Mouse (Mus musculus) liver, embryonic 14.5 days (tissue): ENCODE data around the gene Ugt1a8. TPM values are rescaled to one million over a fixed set of nuclear protein-coding genes. Genes with fewer than 3 reads are reported as not detected.

ENCODE experiments used
- ATAC-seq: fragments of 200-750 bp; cut with Nextera tagmentation; 2 replicates; pipeline ENCODE4 v1.8.0; 2017; ENCODE audit warnings: moderate number of reproducible peaks, mild to moderate bottlenecking, moderate library complexity; ENCODE audit not compliant: insufficient read depth
- DNase-seq, 3 experiments: peaks; one replicate each; pipeline ENCODE4 v3.0.0-alpha.2; 2012 to 2013; ENCODE audit warnings: low read depth in 3 of 3, low spot score in 3 of 3
- H3K27ac ChIP-seq: fragments of 300-500 bp; sonication (generic); 2 replicates; pipeline ENCODE4 v1.5.1; 2014; ENCODE audit warnings: moderate library complexity, mild to moderate bottlenecking, control low read depth, inconsistent platforms
- H3K27me3 ChIP-seq: fragments of 300-500 bp; sonication (generic); 2 replicates; pipeline ENCODE4 v1.6.1; 2014; ENCODE audit warnings: mild to moderate bottlenecking, low read length, moderate library complexity; ENCODE audit not compliant: control insufficient read depth, insufficient read depth
- H3K36me3 ChIP-seq: fragments of 300-500 bp; sonication (generic); replicated peaks from 2 replicates; pipeline ENCODE4 v1.6.1; 2014; ENCODE audit warnings: low read depth; ENCODE audit not compliant: control insufficient read depth, insufficient read depth
- H3K4me1 ChIP-seq, 2 experiments: fragments of 200-500 bp in 1 of 2; fragments of 300-500 bp in 1 of 2; sonication (generic) in 1 of 2; replicated peaks; 2 replicates each; pipeline ENCODE4 v1.6.1; 2012 to 2014; ENCODE audit warnings: antibody characterized with exemption in 1 of 2, inconsistent platforms in 1 of 2, low read length in 1 of 2; ENCODE audit not compliant: control insufficient read depth in 2 of 2, insufficient read depth in 2 of 2
- H3K4me2 ChIP-seq: fragments of 300-500 bp; sonication (generic); 2 replicates; pipeline ENCODE4 v1.6.1; 2014; ENCODE audit warnings: low read depth, mild to moderate bottlenecking, control low read depth, moderate library complexity
- H3K4me3 ChIP-seq, 2 experiments: fragments of 200-500 bp in 1 of 2; fragments of 300-500 bp in 1 of 2; sonication (generic) in 1 of 2; 2 replicates each; pipeline ENCODE4 v1.5.1; 2012 to 2014; ENCODE audit warnings: low read depth in 2 of 2, low read length in 2 of 2, mild to moderate bottlenecking in 2 of 2, control low read depth in 1 of 2, inconsistent platforms in 1 of 2, moderate library complexity in 1 of 2; ENCODE audit not compliant: insufficient read depth in 1 of 2
- H3K9ac ChIP-seq: fragments of 300-500 bp; sonication (generic); replicated peaks from 2 replicates; pipeline ENCODE4 v1.6.1; 2014; ENCODE audit warnings: mild to moderate bottlenecking, control low read depth, moderate library complexity
- H3K9me3 ChIP-seq: fragments of 300-500 bp; sonication (generic); 2 replicates; pipeline ENCODE4 v1.6.1; 2016; ENCODE audit warnings: low read length, mixed read lengths; ENCODE audit not compliant: control insufficient read depth
- CTCF ChIP-seq: IDR thresholded peaks from 2 replicates; pipeline ENCODE4 v1.5.1; 2016; ENCODE audit warnings: antibody characterized with exemption, low read depth, control low read depth
- EP300 ChIP-seq: IDR thresholded peaks from 2 replicates; pipeline ENCODE4 v1.6.1; 2016; ENCODE audit warnings: antibody characterized with exemption, low read depth
- WGBS: fragments of 180-500 bp; shearing (Covaris S2); extraction: QIAGEN DNeasy Blood & Tissue Kit; methylation state at CpG from one replicate; pipeline ENCODE4 v1.1.7; 2014; ENCODE audit not compliant: insufficient replicate concordance; 5-methylcytosine and 5-hydroxymethylcytosine counted together
- polyA plus RNA-seq, 2 experiments: library from polyadenylated mRNA; depleted of rRNA in 1 of 2; stranded (reverse) in 1 of 2; unstranded in 1 of 2; fragments of >200 nt; fragmentation: Nextera tagmentation in 1 of 2; extraction: Ambion mirVana in 1 of 2; gene quantifications; 2 replicates each; pipeline versions ENCODE4 v1.2.1 to v1.2.3; 2012 to 2014

Ugt1a8 gene
- polyA plus RNA-seq, 2 experiments = not detected

- H3K4me1 ChIP-seq = peaks cover 0 to 2% of the 10 kb centered on the region in 2 experiments; a peak in 1 of 4 replicates
- no peak overlapping the region for H3K27ac ChIP-seq
- TF ChIP-seq CTCF (no peak), EP300 (no peak)
- no peaks in the 10 kb centered on the region for H3K27me3 ChIP-seq
- no peak overlapping the region for H3K9ac ChIP-seq
- WGBS = 55% methylated on average over 8 of the region's 8 CpGs
- DNase-seq (no peak), ATAC-seq (no peak)
- H3K9me3 ChIP-seq = no peaks in the 10 kb centered on the region; the same call in 1 of the 2 replicates
- no peak overlapping the region for H3K4me3 ChIP-seq
- no peak overlapping the region for H3K4me2 ChIP-seq
- H3K36me3 ChIP-seq = no peaks in the 10 kb centered on the region
Observed at GRCm38 (mm10) chr1:88253106-88253505, 165.5 kb downstream of the Ugt1a8 start.

DNA sequence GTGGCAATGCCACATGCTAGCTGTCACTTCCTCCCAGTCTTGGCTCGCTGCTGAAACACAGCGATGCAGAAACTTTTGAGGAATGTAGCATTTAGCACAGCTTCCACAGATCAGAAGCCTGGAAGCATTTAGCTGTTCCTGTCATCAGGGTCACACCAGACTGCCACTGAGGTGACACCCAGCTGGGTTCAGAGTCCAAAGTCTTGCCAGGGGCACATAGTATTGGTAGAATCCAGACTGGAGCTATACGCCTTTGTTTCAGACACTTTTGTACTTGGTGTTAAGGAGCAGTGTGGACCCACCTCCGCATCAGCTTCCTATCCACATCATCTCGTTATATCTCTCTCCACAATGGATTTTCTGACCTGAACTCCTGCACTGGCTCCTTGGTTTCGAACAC is 165.9 kb downstream of the Ugt1a8 start:
- H3K4me2 ChIP-seq = no peak overlapping the region
- H3K4me1 ChIP-seq = peaks cover 0 to 2% of the 10 kb centered on the region in 2 experiments; a peak in 1 of 4 replicates
- DNase-seq = no peak
- no peak overlapping the region for H3K9ac ChIP-seq
- ATAC-seq = peak; percentile 7; the same call in 1 of the 2 replicates
- H3K27me3 ChIP-seq = no peaks in the 10 kb centered on the region
- H3K9me3 ChIP-seq = no peaks in the 10 kb centered on the region; the same call in 1 of the 2 replicates
- 57% methylated on average over 6 of the region's 6 CpGs for WGBS
- no peak overlapping the region for H3K27ac ChIP-seq
- no peak overlapping the region for H3K4me3 ChIP-seq
- H3K36me3 ChIP-seq = no peaks in the 10 kb centered on the region
- TF ChIP-seq CTCF (no peak), EP300 (no peak)

- WGBS = 62% methylated on average over 12 of the region's 12 CpGs
- no peaks in the 10 kb centered on the region; the same call in 1 of the 2 replicates for H3K9me3 ChIP-seq
- no peak overlapping the region for H3K9ac ChIP-seq
- H3K4me1 ChIP-seq = peaks cover under 1 to 12% of the 10 kb centered on the region in 2 experiments; a peak in 2 of 4 replicates
- H3K36me3 ChIP-seq = no peaks in the 10 kb centered on the region
- DNase-seq (no peak), ATAC-seq (no peak)
- TF ChIP-seq CTCF = no peak
- H3K4me2 ChIP-seq = no peak overlapping the region
- H3K27me3 ChIP-seq = no peaks in the 10 kb centered on the region
- H3K4me3 ChIP-seq = no peak overlapping the region
- H3K27ac ChIP-seq = no peak overlapping the region
Observed at GRCm38 (mm10) chr1:88254793-88255465, 167.3 kb downstream of the Ugt1a8 start.

DNA sequence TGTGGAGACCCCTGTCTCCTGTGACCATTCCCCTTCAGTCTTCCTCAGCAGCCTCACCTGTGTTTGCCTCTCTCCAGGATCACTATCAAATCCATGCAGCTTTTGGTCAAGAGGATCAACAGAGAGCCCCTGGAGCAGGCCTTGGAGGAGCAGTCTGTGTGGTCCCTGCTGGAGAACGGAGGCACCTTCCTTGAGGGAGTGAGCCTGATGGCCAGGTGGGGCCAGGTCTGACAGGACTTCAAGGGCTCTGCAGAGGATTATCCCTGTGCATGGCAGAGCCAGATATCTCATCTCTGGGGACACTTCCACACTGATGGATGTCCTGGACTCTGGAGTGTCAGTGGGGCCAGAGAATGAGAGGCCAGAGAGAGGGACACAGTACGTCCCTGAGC is 167.8 kb downstream of the Ugt1a8 start:
- 45% methylated on average over 2 of the region's 2 CpGs for WGBS
- DNase-seq (no peak), ATAC-seq (no peak)
- no peak overlapping the region for H3K9ac ChIP-seq
- no peaks in the 10 kb centered on the region for H3K36me3 ChIP-seq
- no peak overlapping the region for H3K4me2 ChIP-seq
- H3K27me3 ChIP-seq = no peaks in the 10 kb centered on the region
- no peak overlapping the region for H3K27ac ChIP-seq
- peaks cover 6 to 17% of the 10 kb centered on the region in 2 experiments; a peak in 3 of 4 replicates for H3K4me1 ChIP-seq
- H3K4me3 ChIP-seq = no peak overlapping the region
- no peak for TF ChIP-seq CTCF
- no peak for TF ChIP-seq EP300
- H3K9me3 ChIP-seq = no peaks in the 10 kb centered on the region; the same call in 1 of the 2 replicates

GRCm38 (mm10) chr1:88255989-88256754 is 168.6 kb downstream of the Ugt1a8 start:
- Histone ChIP-seq H3K9me3 (no peaks in the 10 kb centered on the region; the same call in 1 of the 2 replicates), H3K9ac (no peak overlapping the region), H3K4me3 (no peak overlapping the region), H3K27me3 (no peaks in the 10 kb centered on the region), H3K4me1 (peaks cover 6 to 23% of the 10 kb centered on the region in 2 experiments; a peak in 3 of 4 replicates), H3K4me2 (no peak overlapping the region), H3K27ac (no peak overlapping the region), H3K36me3 (peaks cover 3% of the 10 kb centered on the region; the same call in 1 of the 2 replicates)
- 63% methylated on average over 13 of the region's 13 CpGs for WGBS
- TF ChIP-seq CTCF (no peak), EP300 (no peak)
- DNase-seq = no peak
- ATAC-seq = no peak
